Mouse (Mus musculus): ENCODE measurements around the gene Cep41. TPM values are rescaled to one million over a fixed set of nuclear protein-coding genes. Genes with fewer than 3 reads are reported as not detected.

The Cep41 gene
- 10 to 100 TPM in 2 of 3 experiments, 1 to 10 TPM in 1; 7.9 to 12.0 (median 11.4) TPM for polyA plus RNA-seq (2017; shearing (Covaris generic))

DNA sequence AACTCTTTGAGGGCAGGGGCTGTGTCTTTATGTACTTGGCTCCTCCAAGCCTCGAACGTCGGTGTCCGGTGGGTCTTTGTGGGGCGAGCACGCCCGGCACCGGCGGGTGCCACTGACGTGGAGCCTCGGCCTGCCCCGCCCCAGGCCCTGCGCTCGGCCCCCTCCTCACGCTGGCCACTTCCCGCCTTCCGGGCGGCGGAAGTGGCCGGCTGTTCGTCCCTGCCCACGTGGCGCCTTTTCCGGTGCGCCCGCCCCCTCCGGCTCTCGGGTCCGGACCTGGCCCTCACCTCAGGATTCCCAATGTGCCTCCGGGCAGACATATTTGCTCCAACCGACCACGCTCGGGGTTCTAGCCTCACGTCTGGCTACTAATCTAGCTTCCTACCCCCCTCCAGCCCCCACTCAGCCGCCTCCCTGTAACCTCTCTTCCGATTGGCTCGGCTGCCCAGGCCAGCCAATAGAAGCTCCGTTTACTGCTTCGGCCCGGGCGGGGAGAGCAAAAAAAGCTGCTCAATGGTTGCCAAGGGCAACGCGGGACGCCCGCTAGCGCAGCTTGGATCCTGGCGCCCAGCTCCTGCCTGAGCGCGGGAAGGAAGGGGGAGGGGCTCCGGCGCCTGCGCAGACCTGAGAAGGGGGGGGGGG, at the start of gene Cep41:
Cep41 (minus strand) TSS at position 400 of the 642 bp plus-strand sequence.
- ATAC-seq: peak; percentile 90

DNA sequence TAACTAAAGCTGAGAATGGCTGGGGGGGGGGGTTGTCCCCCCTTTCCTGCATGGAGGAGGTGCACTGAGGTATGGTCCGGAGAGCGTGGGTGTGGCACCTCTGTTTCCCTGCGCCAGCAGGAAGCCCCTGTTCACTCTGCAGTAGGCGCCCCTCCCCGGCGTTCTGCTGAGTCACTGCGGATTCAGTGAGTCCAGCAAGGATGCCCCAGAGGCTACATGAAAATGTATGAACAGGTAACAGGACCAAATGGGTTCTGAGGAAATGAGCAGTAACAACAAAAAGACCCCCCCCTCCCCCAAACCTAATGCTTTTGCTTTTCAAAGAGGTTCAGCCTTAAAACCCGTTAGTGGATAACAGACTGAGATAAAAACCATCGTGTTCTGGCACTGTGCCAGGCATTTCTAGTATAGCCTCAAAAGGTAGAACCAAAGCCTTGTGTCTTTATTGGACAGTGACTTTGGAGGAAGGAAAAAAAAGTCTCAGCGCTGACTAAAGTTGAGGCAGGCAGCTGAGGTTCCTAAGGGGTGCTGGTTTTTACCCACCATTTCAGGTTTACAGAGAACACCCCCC, 45.7 kb upstream of the Cep41 start:
- no peak for ATAC-seq

DNA sequence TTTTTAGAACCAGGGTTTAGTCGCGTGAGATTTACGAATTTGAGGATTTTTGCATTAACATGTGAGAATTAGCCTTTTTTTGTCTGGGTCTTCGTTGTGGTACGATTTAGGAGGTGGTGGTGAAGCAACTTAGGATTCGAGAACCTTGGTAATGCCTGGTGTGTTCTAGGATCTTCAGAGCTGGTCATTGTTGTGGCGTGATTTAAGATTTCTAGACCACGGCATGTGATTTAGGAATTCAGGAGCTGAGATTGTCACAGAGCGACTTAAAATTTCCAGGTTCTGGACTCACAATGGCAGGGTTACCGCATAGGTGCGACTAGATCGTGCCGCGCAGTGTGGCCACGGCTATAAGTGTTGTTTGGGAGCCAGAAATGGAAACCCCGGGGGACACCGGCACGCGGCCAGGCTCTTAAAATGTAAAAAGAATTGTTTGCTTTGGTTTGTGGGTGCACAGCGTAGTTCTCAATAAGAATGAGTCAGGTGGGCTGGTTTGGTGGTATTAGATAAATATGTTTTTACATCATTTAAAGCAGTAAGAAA, 45.0 kb upstream of the Cep41 start:
- no peak for ATAC-seq

DNA sequence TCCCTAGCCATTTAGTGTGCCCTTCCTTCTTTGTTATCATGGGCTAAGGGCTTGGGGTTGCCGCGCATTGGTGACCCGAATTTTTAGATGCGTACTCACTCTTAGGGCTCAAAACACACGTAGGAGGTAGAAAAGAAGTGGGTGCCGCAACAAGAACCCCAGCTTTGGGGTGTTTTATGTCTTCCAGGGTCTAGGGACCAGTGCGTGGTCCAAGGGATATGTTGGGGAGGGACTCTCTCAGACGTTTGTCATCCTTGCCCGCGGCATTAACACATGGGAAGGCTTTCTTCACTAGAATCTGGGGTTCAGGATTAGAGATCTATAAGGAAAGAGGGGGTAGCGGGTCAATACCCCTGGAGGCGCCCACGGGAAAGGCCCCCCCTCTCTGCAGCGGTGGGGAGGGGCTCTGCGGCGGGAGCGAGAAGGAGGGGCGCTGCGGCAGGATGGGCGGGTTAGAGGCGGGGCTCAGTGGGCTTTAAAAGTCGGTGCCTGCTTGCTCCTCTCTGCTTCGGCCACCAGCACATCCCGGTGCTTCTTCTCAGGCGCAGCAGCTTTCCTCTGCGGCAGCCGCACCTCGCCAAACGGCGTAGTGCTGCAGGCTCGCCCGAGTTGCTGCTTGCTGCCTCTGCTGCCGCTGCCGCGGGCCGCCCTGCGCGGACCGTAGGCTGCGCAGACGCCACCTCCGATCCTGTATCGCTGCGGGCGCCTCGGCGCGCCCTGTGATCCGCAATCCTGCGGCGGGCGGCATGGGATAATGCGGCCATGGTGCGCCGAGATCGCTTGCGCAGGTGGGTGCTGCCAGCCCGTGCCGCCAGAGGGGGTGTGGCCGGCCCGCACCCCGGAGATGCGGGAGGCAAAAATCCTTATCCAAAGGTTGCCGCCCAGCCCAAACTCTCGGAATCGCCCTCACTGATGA, 44.3 kb upstream of the Cep41 start:
- peak; percentile 44 for ATAC-seq

DNA sequence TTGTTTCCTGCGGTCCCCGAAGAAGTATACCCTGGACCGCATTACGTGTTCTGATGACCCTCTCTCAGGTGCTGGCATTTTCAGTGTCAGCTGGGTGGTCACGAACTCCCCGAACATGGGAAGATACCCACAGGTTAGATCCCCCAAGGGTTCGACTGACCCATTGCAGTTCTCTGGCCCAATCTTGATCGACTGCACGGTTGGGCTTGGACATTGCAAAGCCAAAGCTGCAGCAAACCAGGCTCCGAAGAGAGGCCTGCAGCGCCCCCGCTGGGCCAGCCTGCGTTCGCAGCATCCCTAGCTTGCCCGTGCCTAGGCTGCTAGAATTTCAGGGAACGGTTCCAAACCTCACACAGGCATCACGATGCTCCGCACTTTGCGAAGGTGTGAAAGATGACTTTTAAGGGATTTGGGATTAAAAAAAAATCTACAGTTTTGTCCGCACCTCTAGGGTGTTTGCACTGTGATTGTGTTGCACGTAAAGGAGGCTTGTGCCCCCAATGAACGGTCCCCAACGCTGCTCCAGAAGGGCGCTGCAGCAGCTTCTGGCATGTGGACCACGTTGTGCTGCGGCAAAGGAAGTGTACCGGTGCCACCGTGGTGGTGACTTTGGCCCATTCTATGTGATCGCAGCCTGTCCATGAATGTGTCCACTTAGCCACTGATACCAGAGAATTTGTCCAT, 43.5 kb upstream of the Cep41 start:
- ATAC-seq: no peak

DNA sequence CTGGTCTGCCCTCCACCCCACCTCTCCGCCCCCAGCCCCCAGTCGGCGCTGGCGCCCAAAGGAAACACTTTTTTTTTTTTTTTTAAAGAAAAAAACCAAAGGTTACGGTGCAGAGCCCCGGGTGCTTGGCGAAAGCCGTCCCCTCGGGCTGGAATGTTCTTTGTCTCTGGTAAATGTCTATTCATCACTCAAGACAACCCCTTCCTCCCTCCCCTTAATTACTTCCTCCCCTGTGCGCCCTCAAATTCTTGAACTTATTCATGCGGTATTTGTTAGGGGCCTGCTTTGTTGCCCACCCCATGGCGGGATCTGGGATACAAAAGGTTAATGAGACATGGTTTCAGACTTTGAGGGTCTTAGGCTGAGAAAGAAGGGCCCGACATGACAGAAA, 42.8 kb upstream of the Cep41 start:
- ATAC-seq: no peak

DNA sequence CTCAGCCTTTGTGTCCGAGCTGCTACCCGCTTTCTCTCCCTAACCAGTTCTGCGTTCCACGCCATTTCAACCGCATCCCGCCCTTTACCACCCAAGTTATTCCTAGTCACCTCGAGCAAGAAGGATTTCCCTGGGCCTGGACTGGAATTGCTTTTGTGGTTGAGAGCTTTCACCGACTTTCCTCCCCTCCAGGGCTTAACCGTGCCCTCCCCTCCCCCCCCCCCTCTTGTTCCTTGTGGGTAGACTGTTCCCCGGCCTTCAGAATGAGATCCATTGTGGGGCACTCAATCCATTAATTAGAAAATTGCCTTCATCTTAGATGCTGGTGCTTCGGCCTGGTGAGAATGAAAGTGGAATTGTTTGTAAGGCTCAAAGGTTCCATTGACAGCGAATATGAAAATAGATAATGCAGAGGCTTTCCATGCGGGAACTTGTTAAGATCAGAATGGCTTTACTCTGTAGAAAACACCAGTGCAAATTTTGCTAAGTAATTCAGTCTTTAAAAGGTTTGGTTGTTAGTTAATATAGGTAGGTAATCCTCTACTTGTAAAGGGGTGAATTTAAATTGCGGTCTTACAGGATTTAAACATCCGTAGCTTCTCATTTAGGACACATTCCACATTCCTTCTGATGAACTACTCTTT, 42.3 kb upstream of the Cep41 start:
- no peak for ATAC-seq

DNA sequence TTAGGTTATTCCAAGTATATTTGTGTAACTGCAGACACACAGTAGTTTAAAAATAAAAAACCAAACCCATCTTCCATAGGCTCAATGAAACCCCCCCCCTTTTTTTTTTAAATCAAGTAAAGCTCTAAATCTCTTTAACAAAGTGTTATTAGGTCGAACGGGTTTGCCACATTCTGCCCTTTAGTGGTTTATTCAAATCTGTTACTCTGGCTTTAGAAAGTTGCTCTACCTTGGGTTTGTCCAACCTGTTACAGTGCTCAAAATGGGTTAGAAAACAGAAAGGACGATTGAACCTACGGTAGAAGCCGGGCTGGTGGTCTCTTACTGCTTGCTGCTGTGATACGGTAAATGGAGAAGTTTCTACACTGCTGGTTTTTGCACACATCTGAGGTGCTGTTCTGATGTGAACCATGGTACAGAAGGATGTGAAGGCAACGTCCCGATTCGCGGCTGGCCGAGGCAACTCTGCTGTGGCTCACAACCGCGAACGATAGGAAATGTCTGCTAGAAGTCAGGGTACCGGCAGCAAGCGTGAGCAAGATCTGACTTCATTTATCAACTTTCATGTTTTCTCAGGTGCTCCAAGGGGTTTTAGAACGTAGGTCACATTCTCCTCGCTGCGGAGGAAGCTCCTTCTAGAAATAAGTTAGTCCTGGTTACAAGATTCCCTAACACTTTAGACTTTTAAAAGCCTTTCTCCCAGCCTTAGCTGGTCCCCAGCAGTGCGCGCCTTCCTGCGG, 41.6 kb upstream of the Cep41 start:
- ATAC-seq: peak; percentile 29

DNA sequence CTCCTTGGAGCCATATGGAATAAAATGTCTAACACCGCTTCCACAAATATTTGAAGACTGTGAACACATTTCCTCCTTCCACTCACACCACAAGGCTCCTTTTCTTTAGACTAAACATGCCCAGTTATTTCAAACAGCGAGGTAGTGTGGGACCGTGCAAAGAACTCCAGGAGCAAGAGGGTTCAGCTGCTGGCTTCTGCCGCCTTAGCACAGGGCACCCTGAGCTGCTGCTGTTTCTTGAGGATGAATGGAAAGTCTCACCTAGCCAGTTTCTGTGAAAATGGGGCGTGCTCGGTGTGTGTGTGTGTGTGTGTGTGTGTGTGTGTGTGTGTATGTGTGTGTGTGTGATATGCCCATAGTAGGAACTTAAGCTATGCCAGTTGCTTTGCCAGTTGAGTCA, 40.9 kb upstream of the Cep41 start:
- ATAC-seq: no peak

DNA sequence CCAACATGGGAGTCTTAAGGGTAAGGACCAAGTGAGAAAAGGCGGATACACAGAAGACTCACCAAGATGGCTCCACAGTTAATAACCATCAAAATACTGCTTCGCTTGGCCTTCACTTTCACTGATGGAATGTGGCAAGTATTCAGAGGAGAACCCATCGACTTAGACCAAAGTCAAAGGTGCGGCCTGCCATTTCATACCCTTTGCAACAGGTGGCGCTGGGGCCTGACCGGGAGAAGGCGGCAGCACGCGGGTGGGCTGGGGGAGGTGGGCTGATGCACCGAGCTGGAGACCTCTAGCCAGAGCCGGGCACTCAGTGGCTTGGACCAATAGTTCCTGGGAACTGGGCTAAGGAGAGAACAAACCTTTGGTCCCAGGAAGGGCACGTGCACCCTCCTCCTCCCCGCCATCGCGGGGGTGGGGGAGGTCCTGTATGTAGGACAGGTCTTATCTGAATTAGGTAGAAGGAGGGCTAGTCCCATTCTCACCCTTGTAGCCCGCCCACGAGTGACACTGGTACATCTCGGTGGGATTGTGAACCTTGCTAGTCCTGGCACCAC, 39.1 kb upstream of the Cep41 start:
- ATAC-seq: no peak

DNA sequence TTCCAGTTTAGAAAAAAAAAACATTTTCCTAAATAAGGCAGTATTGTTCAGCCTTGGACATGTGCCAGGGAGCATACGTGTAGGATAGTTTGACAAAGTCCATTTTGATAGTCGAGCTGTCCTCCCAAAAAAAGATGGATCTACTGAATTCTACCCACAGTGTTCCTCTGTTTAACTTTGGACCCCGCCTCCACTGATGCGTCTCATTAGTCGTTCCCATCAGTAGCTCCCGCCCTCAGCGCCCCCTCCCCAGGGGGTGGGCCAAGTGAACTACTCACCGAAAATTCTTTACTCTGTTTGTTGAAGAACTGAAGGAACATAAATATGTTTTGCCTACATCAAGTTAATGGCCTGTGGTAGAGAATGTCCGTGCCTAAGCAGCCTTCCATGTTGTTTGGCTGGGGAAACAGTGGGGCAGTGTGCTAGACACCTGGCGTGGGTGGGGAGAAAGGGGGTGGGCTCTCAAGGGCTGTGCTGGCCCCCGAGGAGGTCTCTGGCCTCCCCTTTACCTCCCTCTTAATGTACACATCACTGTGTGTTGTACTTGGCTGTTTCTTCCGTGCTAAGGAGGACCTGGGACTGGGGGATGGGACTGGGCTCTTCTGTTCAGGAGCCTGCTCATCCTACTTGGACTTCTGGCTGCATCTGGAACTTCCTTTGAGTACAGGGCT, 36.9 kb upstream of the Cep41 start:
- ATAC-seq: no peak

DNA sequence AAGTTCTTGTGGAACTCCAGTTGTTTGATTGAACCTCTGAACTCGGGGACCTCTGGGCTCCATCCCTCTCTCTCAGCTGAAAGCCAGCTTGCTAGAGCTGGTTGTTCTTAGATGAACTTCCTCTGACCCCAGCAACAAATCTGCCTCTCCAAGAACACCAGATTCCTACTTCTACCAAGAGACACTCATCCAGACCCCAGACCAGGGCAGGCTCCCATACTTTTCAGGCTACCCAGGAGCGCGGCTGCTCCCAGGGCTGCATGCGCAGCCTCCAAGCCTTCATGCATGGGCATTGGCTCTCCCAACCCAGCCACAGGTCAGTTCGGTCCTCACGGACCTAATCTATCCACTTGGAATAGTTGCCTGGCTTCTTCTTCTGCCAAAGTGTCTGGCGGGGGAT, 29.8 kb upstream of the Cep41 start, which contains the start of gene Mest:
Mest (plus strand) TSS at position 217 of the 400 bp plus-strand sequence.
- no peak for ATAC-seq

DNA sequence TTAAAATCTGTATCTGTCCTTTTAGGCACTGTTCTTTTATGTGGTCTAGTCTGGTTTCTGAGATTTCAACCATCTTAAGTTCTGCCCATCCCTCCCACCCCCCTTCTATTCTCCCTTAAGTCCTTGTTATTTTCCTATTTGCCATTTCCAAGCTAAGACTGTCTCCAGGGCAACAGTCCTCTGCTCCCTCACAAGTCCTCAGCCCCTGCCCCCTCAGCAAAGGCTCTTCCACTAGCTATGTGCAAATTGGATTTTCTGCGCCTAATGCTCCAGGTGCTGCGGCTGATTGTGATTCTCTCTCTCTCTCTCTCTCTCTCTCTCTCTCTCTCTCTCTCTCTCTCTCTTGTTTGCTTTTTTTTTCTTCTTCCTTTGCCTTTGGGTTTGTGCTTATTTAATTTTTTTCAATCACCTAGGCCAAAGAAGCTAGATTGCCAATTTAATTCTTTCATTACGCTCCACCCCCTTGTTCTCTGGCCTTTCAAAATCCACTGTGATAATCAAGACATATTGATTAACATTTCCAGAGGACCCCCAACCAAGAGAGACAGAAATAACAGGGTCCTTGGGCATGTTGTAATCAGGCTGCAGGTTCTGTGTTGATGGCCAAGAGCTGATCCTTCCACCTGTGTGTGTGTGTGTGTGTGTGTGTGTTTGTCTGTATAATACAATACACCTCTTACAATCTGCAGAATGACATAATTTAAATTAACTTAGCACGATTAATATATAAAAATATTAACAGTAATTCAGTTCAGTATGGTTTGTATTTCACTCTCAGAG, 29.0 kb upstream of the Cep41 start:
- ATAC-seq: no peak

DNA sequence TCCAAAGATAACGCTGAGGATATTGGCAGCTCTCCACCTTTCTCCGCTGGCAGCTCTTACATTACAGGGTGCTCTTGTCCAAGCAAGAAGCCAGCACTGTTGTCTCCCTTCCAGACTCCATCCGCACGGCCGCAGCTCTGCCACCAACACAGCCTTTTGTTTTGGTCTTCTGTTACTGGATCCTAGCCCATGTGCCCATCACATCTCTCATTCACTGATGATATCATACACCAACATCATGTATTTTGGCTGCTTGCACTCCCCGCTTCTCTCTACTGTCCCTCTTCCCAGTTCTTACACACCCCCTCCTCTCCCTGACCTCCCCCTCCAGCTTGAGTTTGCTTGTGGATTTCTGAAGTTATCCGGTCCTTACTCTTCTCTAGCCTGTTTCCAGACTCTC, 23.2 kb upstream of the Cep41 start:
- ATAC-seq: no peak

DNA sequence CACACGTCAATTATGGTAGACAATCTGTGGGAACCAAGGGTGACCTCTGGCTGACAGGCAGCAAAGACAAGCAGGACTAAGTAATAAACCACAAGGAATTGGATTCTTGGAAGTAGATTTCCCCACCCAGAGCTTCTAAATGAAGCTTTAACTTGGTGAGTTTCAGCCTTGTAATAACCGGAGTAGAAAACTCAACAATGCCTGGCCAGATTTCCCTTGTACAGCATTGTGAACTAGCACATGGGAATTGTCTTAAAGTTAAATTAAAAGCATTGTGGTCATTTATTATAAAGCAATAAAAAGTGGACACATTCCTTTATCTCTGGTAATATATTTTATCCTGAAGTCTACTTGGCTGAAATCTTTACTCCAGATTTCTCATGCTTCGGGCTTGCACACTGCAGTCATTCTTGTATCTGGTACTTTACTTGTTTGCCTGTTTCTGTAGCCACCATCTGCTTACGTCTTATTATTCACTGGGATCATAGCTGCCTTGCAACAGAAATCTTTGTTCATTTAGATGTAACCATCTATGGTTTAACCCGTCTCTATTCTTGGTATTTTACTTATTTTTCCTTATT, 21.4 kb upstream of the Cep41 start:
- no peak for ATAC-seq

DNA sequence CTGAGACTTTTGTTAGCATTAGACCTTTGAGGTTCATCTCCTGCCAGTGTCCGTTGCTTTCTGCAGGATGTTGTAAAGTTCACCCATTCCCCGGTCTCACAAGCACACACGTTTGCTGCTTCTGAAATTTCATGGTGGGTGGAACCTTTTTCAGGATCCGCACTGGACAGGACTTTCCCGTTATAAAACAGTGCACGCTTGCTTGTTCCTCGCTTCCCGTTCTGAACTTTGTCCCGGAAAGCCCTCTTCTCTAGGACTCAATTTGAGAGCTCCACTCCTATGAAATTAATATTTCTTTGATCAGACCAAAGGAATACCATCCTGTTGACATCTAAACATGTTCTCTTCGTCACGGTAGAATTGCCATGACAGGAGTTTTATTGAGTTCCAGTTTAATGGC, 20.3 kb upstream of the Cep41 start:
- no peak for ATAC-seq

DNA sequence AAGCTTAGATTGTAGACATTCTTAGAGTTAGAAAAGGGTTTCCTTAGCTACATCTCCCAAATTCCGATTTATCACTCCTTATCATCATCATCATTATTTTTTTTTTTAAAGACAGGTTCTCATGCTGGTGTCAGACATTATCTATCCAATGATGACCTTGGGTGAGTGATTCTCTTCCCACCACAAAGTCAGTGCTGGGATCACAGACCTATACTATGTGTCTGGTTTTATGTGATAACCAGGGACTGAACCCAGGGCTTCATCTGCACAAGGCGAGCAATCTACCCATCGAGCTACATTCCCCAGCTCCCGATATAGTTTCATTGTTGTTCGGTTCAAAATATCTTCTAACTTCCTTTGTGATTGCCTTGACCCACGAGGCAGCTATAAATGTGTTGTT, 19.9 kb upstream of the Cep41 start:
- ATAC-seq: no peak

DNA sequence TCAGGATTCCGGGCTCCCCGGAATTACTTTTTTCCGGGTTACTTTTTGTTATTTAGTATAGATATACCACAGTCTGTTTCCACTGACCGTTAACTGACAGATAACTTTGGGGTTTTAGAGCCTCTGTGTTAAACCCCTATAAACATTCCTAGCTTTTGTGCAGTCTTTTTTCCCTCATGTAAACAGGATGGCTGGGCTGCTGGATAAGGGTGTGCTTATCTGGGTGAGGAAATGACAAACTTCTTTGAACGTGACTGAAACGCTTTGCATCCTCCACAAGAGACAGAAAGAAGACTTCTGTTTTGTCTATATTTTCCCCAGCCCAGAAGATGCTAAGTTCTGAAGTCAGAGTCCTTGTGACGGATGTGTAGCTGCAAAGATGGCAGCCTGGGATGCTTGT, 18.9 kb upstream of the Cep41 start:
- ATAC-seq: no peak

DNA sequence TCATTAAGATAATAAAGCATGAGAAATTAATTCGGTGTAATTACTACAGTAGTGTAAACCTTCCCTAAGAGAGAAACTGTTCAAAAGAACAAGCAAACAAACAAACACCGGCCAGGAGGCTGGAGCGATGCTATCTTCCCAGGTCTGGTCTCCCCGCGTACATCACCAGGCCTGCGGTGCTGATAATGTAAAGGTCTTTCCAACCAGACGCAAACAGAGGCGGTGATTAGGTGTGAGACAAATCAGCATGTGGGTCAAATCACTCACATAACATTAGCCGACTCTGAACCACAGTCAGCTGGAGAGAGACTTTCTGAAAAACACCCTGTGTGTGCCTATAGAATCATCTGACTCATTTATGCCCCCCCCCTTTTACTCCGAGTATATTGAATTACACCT, 17.8 kb upstream of the Cep41 start:
- no peak for ATAC-seq

Measured in inflammation-experienced regulatory T-cells, adult 6 months (primary cell).